Mouse (Mus musculus): ENCODE results near the gene Epyc. TPM values are rescaled to one million over a fixed set of nuclear protein-coding genes. Genes with fewer than 3 reads are reported as not detected.
"Not testable (repeated sequence)": the region's sequence is repeated elsewhere in the genome, so short reads cannot be mapped to it uniquely, and the experiment has no call there.

Epyc gene
- total RNA-seq, 1 experiment from 2014 or later, result not detected

DNA sequence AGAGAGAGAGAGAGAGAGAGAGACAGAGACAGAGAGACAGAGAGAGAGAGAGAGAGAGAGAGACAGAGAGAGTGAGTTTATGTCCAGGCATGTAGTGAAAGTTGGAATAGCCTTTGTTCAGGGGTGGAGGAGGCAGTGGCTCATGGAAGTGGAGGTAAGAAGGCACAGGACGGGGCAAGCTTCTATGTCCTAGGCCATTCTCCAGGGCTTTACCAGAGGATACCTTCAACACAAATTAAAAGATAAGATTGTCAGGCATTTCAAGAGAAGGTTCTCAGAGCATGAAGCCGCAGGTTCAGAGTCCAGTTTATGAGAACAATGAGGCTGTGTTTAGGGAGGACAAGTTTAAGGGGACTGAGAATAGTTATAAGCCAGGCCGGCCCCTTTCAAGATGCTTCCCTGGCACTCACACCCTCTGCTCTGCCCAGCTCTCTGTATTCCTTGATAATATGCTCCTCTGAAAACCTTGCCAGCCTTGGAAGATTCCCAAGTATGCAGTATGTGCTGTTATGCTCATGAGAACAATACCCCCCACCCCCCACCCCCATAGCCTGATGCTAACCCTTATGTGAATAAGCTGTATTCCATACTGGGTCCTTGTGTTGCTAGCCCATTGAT lies 71.5 kb downstream of the Epyc start:
- DNase-seq, result no peak

DNA sequence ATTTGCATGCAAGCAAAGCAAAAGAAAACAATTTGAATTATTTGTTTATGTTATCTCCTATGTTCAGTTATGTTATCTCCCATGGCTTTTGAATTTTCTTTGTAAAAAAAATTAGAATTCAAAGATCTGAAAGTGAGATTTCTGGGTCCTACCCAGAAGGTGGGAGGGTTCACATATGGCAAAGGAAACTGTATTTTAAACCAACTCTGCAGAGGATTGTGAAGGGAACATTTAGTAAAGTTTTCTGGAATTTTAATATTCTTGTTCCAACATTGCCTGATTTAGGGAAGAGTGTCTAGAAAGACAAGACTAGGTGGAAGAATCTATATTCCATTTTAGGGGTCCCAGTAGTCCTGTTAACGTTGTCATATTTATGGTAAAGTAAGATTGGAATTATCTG lies 73.4 kb downstream of the Epyc start:
- DNase-seq, result no peak

DNA sequence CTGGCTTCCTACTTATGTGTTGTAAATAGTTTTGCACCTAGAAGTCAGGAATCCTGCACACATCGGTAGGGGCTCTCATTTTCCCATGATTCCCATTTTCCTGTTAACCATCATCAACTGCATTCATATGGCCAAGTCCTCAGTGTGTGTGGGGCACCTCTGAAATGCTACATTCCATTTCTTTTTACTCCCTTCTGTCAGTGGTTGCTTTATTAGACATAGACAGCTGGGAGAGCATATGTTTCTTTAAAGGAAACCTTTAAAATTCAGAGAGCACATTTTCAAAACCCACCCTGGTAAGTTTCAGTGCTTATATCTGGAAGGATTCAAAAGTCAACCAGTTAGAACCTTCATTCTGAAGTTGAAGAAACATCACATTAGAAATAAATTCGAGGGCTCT lies 74.2 kb downstream of the Epyc start:
- no peak for DNase-seq

DNA sequence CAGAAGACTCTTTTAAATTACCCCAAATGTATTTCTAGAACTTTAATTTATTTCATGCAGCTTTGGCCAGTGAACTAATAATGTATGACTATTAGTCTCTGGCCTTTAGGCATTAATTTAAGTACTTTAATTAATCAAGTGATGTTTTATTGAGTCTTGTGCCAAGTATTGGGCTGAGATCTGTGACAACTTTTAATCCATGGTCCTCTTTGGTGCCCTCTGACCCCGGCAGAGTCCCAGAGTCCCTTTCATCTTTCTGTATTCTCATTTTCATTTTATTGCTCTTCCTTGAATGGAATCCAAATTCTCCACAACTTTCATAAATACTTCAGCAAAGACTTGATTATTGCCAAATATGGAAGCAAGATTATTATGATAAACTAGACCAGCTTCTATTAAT lies 76.8 kb downstream of the Epyc start:
- DNase-seq, result no peak

DNA sequence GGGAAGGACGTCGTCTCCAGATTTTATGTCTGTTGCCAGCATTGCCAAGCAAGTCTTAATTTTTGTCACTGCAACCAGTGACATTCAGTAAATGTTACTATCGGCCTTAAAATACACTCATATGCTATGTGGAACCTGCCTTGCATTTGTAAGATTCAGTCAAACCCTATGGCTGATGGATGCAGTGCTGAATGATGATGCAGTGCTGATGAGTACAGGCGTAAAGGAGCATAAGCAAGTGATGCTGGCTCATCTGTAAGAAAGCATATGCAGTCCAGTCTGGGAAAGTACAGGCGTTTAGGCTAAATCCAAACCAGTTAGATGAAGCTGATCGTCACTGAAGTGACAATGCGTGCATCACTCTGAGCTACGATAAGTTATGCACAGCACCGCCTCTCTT lies 78.8 kb downstream of the Epyc start:
- DNase-seq, result no peak

DNA sequence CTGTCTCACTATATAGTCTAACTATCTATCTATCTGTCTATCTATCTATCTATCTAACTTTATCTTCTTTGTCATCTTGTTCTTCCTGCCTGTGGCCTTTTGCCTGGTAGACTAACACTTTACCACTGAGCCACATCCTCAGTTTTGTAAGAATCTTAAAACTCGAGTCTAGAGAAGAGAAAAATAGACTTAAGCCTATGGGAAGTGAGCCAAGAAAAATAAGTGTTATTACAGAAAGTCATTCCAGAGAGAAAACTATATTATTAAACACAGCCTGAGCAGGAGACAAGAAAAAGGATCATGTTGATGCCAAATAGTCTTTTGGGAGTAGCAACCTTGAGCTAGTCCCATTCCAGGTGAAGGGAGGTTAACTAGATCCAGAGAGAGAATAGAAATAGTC lies 82.1 kb downstream of the Epyc start:
- DNase-seq, result no peak

DNA sequence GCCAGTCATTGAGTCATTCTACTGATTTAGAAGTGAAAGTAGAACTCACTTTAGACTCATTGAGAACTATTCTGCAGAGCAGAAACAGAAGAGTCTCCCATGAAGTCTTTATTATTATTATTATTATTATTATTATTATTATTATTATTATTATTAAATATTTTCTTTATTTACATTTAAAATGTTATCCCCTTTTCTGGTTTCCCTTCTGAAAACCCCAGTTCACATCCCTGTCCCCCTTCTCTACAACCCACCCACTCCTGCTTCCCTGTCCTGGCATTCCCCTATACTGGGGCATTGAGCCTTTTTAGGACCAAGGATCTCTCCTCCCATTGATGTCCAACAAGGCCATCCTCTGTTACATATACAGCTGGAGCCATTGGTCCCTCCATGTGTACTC lies 82.8 kb downstream of the Epyc start, which contains the start of gene C030005K15Rik:
Gene C030005K15Rik (minus strand): TSS at position 101 of the 400 bp plus-strand sequence.
- DNase-seq, result not testable (repeated sequence)

Other genes starting within 250 kb of the Epyc start
- gene Dcn, start 164.5 kb upstream of the Epyc start, total RNA-seq (2021), result 75.1 and 88.2 TPM in 2 replicates
- 6.2 and 6.9 TPM in 2 replicates for gene Lum, start 78.9 kb upstream of the Epyc start, total RNA-seq (2021)
- not detected in 2 replicates for gene Kera, start 37.2 kb upstream of the Epyc start, total RNA-seq (2021)
- gene Ccer1, start 49.0 kb downstream of the Epyc start, total RNA-seq (2021), result not detected in 2 replicates
- not detected in 2 replicates for gene C030005K15Rik, start 82.7 kb downstream of the Epyc start, total RNA-seq (2021)

Measured in adrenal gland, postnatal 25 days (tissue).